Mouse (Mus musculus) NIH3T3 (cell line): Measurements from ENCODE around the gene Atxn10.
"Not testable (repeated sequence)": the region's sequence is repeated elsewhere in the genome, so short reads cannot be mapped to it uniquely, and the experiment has no call there.

ENCODE experiments used
- DNase-seq: peaks from one replicate; pipeline ENCODE4 v3.0.0-alpha.2; 2012; ENCODE audit warnings: low read depth

Atxn10 gene

DNA sequence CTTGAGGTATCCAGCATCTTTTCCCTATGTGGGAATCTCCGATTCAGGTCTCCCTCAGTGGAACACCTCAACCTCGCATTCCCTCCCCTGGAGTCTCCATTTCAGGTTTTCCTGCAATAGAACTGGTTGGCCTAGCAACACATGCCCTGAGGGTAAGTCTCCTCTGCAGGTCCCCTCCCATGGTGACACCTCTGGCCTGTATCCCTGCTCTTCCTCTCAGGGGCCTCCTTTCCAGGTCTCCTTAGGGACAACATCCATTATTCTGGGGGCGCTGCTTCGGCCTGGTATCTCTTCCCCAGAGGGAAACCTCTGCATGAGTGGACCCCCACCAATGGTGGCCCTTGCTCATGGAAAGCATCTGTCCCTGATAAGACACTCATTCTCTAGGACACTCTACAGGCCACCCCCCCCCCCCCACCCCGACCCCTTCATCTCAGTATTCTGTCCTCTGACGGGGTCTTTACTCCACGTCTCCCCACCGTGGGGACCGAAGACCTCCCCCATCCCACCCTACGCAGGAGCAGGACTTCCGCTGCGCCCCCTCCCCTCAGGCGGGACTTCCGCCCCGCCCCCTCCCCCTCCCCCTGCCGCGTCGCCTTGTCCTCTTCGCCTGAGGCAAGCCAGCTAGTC is at the start of gene Atxn10:
Atxn10 (plus strand) TSS at position 575 of the 630 bp plus-strand sequence.
- DNase-seq, result peak; percentile 33

- no peak for DNase-seq
These were observed 41.4 kb upstream of the Atxn10 start for GRCm38 (mm10) chr15:85294632-85295031.

GRCm38 (mm10) chr15:85295544-85295943 is 40.5 kb upstream of the Atxn10 start:
- DNase-seq, result no peak

DNA sequence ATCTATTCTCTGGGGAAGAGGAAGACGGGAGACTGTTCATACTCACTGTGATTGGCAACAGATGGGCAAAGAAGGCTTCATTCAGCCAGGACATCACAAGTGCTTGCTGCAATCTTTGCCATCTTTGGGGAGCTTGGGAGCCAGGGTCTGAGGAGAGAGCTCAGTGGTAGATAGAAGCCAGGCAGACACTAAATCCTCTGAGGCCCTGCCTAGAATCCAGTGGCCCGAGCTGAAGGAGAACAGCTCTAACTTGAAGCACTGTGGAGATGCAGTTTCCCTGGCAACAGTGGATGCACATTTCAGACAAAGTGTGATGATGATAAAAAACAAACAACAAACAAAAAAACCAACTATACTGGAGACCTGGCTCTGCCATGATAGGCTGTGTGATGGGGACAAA is 40.1 kb upstream of the Atxn10 start:
- DNase-seq, result no peak

- DNase-seq, result no peak
These were observed 39.5 kb upstream of the Atxn10 start for GRCm38 (mm10) chr15:85296538-85296937.

DNA sequence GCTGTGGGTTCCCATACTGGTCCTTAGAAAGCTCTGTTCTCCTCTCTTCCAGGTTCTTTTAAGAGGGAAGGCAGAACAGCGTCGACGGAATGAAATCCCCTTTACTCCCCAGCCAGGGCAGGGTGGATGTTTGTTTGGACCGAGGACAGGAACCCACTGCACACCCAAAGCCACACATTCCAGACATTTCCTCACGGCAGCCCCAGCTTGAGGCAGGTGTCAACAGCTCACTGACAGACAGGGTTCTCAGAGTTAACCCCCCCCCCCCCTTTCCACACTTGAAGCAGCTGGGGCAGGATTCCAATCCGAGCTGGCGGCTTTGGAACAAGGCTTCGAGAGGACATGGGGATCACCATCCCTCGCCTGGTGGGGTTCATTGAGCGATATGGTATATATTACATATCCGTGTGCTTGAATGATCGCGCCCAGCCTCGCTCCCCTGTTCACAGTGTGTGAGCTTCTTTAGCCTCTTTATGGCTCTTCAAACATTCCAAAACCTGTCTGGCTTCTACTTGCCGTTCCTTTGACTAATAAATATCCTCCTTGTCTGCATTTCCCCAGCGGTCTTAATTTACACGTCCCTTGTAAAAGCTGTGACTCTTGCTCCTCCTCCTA is 37.8 kb upstream of the Atxn10 start:
- no peak for DNase-seq

GRCm38 (mm10) chr15:85298946-85299345 is 37.1 kb upstream of the Atxn10 start:
- DNase-seq, result no peak

DNA sequence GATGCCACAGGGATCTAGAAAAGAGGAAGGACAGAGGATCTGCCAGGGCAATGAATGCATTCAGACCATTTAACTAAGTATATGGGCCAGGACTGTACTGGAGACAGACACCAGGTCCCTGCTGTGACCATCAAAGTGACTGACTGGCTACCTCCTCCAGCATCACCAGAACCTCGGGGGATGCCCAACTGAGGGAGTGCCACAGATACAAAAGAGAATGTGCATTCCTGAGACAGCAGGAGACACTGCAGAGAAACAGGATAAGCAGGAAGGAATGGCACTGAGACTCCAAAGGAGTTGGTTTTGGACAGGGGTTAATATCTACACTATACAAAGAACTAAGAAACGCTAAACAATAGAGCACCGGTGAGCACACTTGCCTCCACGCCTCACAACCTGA is 32.8 kb upstream of the Atxn10 start:
- DNase-seq, result no peak

GRCm38 (mm10) chr15:85303976-85304375 is 32.1 kb upstream of the Atxn10 start:
- no peak for DNase-seq

DNA sequence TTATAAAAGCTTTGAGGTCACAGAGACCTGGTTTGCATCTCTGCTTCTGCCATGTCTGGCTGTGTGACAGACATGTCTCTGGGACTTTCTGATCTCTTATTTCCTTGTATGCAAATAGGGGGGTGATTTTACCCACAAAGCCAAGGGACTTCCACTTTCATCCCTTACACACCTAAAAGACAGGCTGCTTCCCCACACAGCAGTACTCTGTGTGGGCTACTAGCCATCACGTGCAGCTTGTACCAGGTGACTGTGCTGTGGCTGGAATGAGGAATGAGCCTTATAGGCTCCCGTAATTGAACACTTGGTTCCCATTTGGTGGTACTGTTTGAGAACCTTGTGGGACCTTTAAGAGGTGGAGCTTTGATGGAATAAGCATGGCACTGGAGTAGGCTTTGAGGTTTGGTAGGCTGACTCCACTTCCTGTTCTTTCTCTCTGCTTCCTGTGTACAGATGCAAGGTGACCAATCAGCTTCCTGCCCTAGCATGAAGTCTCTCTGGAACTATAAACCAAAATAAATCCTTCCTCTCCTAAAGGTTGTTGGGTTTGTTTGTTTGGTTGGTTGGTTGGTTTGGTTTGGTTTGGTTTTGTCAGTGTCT is 28.9 kb upstream of the Atxn10 start:
- no peak for DNase-seq

DNA sequence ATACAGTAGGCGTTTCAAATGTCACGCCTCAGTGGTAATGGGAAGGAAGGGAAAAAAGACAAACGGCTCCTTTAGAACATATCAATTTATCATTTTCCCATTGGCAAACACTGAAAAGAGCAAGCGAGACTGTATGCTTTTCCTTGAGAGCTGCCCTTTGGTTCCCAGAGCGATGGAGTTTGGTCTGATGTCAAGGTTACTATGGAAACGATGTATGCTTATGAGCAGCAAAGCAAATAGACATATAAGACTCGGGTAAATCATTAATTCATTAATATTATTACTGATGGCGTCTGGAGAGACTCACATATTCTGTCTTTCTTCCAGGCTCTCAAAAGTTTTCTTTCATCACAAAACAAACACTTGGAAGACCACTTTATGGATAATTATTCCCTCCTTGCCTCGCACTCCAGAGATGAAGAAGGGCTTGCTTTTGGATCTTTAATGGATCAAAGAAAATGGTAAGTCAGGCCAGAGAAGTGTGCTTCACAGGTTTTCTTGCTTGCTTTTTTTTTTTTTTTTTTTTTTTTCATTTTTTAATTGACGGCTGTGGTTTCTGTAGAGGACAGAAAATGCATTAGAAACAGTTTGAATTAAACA is 24.9 kb upstream of the Atxn10 start:
- no peak for DNase-seq

- peak; percentile 87 for DNase-seq
These were observed 20.5 kb upstream of the Atxn10 start for GRCm38 (mm10) chr15:85315378-85316025.

DNA sequence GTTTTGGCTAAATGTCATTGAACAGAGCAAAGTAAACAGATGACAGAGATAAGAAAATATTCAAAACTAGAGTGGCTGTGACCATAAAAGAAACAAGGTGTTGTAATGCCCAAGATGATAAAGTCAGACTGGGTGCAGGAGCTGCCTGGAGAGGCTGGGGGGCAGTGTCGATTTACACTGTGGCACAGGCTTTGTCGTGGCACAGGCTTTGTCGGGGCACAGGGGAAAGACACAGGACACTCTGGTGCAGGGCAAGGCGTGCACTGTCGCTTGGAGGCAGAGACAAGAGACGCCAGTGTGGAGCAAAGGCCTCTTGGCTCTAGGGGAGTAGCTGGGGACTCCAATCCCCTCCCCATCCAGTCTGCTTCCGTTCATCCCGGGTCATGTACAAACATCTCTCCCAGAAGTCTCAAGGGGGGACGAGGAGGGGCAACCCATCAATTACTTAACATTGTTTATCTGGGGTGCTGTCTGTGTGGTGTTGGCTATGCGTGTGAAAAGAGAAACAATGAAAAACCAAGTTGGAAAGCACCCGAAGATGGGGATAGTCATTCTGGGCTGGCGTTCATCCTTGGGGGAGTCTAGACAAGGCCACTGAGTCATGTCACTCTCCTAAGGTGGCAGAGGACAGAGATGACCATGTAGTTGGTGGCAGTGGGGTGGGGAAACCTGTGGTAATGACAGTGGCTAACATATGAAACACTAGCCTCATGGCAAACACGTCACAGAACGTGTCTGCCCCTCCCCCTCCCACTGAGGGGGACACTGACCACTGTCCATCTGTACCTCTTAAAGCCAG is 19.5 kb upstream of the Atxn10 start:
- DNase-seq, result no peak

GRCm38 (mm10) chr15:85319924-85320668 is 15.9 kb upstream of the Atxn10 start:
- no peak for DNase-seq

- no peak for DNase-seq
These were observed 12.8 kb upstream of the Atxn10 start for GRCm38 (mm10) chr15:85323214-85323613.

DNA sequence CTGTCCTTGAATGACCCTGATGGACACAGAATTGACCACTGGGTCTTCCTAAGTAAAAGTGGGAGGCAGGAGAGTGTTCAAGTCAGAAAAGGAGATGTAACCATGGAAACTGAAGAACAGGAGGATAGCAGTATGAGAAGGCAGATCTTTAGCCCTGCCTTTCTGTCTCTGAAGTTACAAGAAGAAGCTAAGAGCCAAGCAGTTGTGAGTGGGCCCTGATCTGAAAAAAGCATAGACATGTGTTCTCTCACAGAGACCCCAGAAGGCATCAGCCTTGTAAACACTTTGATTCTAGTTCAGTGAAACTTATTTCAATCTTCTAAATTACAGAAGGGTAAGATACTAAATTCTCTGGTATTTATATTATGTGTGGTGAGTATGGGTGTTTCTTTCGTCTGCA is 11.6 kb upstream of the Atxn10 start:
- DNase-seq, result no peak

- DNase-seq, result no peak
These were observed 8.2 kb upstream of the Atxn10 start for GRCm38 (mm10) chr15:85327808-85328207.

- DNase-seq, result peak; percentile 37
These were observed 7.6 kb upstream of the Atxn10 start for GRCm38 (mm10) chr15:85328455-85328854.

DNA sequence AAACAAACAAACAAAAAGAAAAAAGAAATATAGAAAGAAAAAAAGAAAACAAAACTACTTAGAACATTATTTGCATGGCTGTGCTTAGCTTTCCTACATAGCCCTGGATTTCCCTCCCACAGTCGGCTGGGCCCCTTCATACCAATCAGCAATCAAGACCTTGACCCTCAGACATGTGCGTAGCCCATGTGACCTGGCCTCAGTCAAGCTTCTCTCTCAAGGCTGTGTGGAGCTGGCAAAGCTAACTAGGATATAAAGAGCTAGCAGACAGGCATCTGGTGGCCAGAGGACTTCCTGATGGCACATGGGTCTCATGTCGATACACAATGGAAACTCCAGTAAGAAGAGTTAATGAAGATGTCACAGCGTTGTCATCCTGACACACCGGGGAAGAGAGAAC is 6.9 kb upstream of the Atxn10 start:
- DNase-seq, result no peak

GRCm38 (mm10) chr15:85330024-85330423 is 6.0 kb upstream of the Atxn10 start:
- no peak for DNase-seq

- not testable (repeated sequence) for DNase-seq
These were observed 2.5 kb upstream of the Atxn10 start for GRCm38 (mm10) chr15:85333511-85333910.
